Mouse (Mus musculus) MEL (cell line): ENCODE measurements around the gene Gpr137c. TPM values are rescaled to one million over a fixed set of nuclear protein-coding genes. Genes with fewer than 3 reads are reported as not detected.

Experiments
- DNase-seq: peaks from one replicate; pipeline ENCODE4 v3.0.0; 2011; ENCODE audit warnings: low read depth, low spot score
- H3K27ac ChIP-seq: 2 replicates; pipeline ENCODE4 v1.5.1; 2012; ENCODE audit warnings: low read depth, mild to moderate bottlenecking, control low read depth, low read length, moderate library complexity; ENCODE audit not compliant: control insufficient read depth
- H3K27me3 ChIP-seq, 2 experiments: fragments of 150-350 bp in 1 of 2; sonication (generic) in 1 of 2; 2 replicates each; pipeline ENCODE4 v1.6.1; 2012; ENCODE audit warnings: low read length in 2 of 2, mild to moderate bottlenecking in 2 of 2, improper control_type of control experiment in 1 of 2, moderate library complexity in 1 of 2; ENCODE audit not compliant: insufficient read depth in 2 of 2, control insufficient read depth in 1 of 2
- H3K36me3 ChIP-seq, 2 experiments: 2 replicates each; pipeline ENCODE4 v1.6.1; 2012 to 2014; ENCODE audit warnings: low read length in 2 of 2, improper control_type of control experiment in 1 of 2, inconsistent platforms in 1 of 2, mild to moderate bottlenecking in 1 of 2; ENCODE audit not compliant: insufficient read depth in 2 of 2, control insufficient read depth in 1 of 2
- H3K4me1 ChIP-seq, 2 experiments: fragments of 150-350 bp in 1 of 2; sonication (generic) in 1 of 2; 2 replicates each; pipeline ENCODE4 v1.6.1; 2012; ENCODE audit warnings: low read length in 2 of 2, improper control_type of control experiment in 1 of 2, mild to moderate bottlenecking in 1 of 2; ENCODE audit not compliant: insufficient read depth in 2 of 2, control insufficient read depth in 1 of 2
- H3K4me3 ChIP-seq, 2 experiments: fragments of 150-350 bp in 1 of 2; sonication (generic) in 1 of 2; 2 replicates each; pipeline ENCODE4 v1.5.1; 2012; ENCODE audit warnings: low read depth in 2 of 2, low read length in 2 of 2, mild to moderate bottlenecking in 2 of 2, moderate library complexity in 2 of 2, control low read depth in 1 of 2, improper control_type of control experiment in 1 of 2; ENCODE audit not compliant: control insufficient read depth in 1 of 2, insufficient read depth in 1 of 2
- H3K79me2 ChIP-seq: 2 replicates; pipeline ENCODE4 v1.6.1; 2012; ENCODE audit warnings: mild to moderate bottlenecking, low read length, moderate library complexity; ENCODE audit not compliant: control insufficient read depth, poor library complexity, insufficient read depth
- H3K9ac ChIP-seq: 2 replicates; pipeline ENCODE4 v1.6.1; 2012; ENCODE audit warnings: low read depth, mild to moderate bottlenecking, control low read depth, low read length, moderate library complexity; ENCODE audit not compliant: control insufficient read depth, poor library complexity, severe bottlenecking
- H3K9me3 ChIP-seq: fragments of 150-350 bp; sonication (generic); replicated peaks from 2 replicates; pipeline ENCODE4 v1.6.1; 2012; ENCODE audit warnings: mild to moderate bottlenecking, low read length, improper control_type of control experiment, moderate library complexity; ENCODE audit not compliant: insufficient read depth
- BHLHE40 ChIP-seq: IDR thresholded peaks from 2 replicates; pipeline ENCODE4 v1.6.1; 2012; ENCODE audit warnings: low read depth, mild to moderate bottlenecking, inconsistent platforms, low read length, improper control_type of control experiment, borderline replicate concordance
- CHD2 ChIP-seq: IDR thresholded peaks from 2 replicates; pipeline ENCODE4 v1.6.1; 2011; ENCODE audit warnings: low read length, improper control_type of control experiment
- E2F4 ChIP-seq: IDR thresholded peaks from 2 replicates; pipeline ENCODE4 v1.6.1; 2011; ENCODE audit warnings: low read depth, low read length, improper control_type of control experiment, borderline replicate concordance
- ELF1 ChIP-seq: IDR thresholded peaks from 2 replicates; pipeline ENCODE4 v1.6.1; 2014; ENCODE audit warnings: low read depth, mild to moderate bottlenecking, inconsistent platforms, low read length, improper control_type of control experiment, moderate library complexity
- ETS1 ChIP-seq: IDR thresholded peaks from 2 replicates; pipeline ENCODE4 v1.6.1; 2012; ENCODE audit warnings: low read depth, mild to moderate bottlenecking, inconsistent platforms, low read length, improper control_type of control experiment, moderate library complexity
- JUND ChIP-seq: IDR thresholded peaks from 2 replicates; pipeline ENCODE4 v1.6.1; 2011; ENCODE audit warnings: low read depth, mild to moderate bottlenecking, improper control_type of control experiment, low read length
- KAT2A ChIP-seq: conservative IDR thresholded peaks from 2 replicates; pipeline ENCODE4 v1.6.1; 2012; ENCODE audit warnings: low read depth, low read length, improper control_type of control experiment, inconsistent platforms
- MAX ChIP-seq: IDR thresholded peaks from 2 replicates; pipeline ENCODE4 v1.6.1; 2011; ENCODE audit warnings: low read length, improper control_type of control experiment
- MAZ ChIP-seq: IDR thresholded peaks from 2 replicates; pipeline ENCODE4 v1.6.1; 2012; ENCODE audit warnings: low read depth, mild to moderate bottlenecking, inconsistent platforms, low read length, improper control_type of control experiment
- MEF2A ChIP-seq: IDR thresholded peaks from 2 replicates; pipeline ENCODE4 v1.6.1; 2014; ENCODE audit warnings: low read depth, mild to moderate bottlenecking, inconsistent platforms, low read length, improper control_type of control experiment; ENCODE audit not compliant: poor library complexity, insufficient replicate concordance, severe bottlenecking; ENCODE audit errors: extremely low read depth
- MYC ChIP-seq: IDR thresholded peaks from 2 replicates; pipeline ENCODE4 v1.6.1; 2011; ENCODE audit warnings: low read depth, mild to moderate bottlenecking, low read length, improper control_type of control experiment, moderate library complexity
- NELFE ChIP-seq: IDR thresholded peaks from 2 replicates; pipeline ENCODE4 v1.6.1; 2011; ENCODE audit warnings: low read depth, low read length, improper control_type of control experiment
- NRF1 ChIP-seq: IDR thresholded peaks from 2 replicates; pipeline ENCODE4 v1.6.1; 2014; ENCODE audit warnings: low read depth, mild to moderate bottlenecking, inconsistent platforms, low read length, improper control_type of control experiment, moderate library complexity; ENCODE audit not compliant: poor library complexity, insufficient read depth, severe bottlenecking
- RCOR1 ChIP-seq: IDR thresholded peaks from 2 replicates; pipeline ENCODE4 v1.6.1; 2012; ENCODE audit warnings: low read depth, mild to moderate bottlenecking, inconsistent platforms, low read length, improper control_type of control experiment
- SIN3A ChIP-seq: IDR thresholded peaks from 2 replicates; pipeline ENCODE4 v1.6.1; 2012; ENCODE audit warnings: low read length, improper control_type of control experiment, inconsistent platforms
- TAL1 ChIP-seq: IDR thresholded peaks from 2 replicates; pipeline ENCODE4 v1.6.1; 2012; ENCODE audit warnings: mild to moderate bottlenecking, inconsistent platforms, low read length, moderate library complexity, mixed read lengths
- TBP ChIP-seq: IDR thresholded peaks from 2 replicates; pipeline ENCODE4 v1.8.0; 2011; ENCODE audit warnings: low read depth, low read length, improper control_type of control experiment
- TCF12 ChIP-seq: IDR thresholded peaks from 2 replicates; pipeline ENCODE4 v1.6.1; 2014; ENCODE audit warnings: low read depth, mild to moderate bottlenecking, inconsistent platforms, low read length, improper control_type of control experiment, moderate library complexity
- USF1 ChIP-seq: IDR thresholded peaks from 2 replicates; pipeline ENCODE4 v1.6.1; 2014; ENCODE audit warnings: low read depth, mild to moderate bottlenecking, inconsistent platforms, low read length, improper control_type of control experiment, moderate library complexity
- USF2 ChIP-seq, 2 experiments: IDR thresholded peaks; 2 replicates each; pipeline ENCODE4 v1.6.1; 2011 to 2012; ENCODE audit warnings: improper control_type of control experiment in 2 of 2, low read length in 2 of 2, borderline replicate concordance in 1 of 2, inconsistent platforms in 1 of 2, low read depth in 1 of 2, mild to moderate bottlenecking in 1 of 2; ENCODE audit not compliant: insufficient read depth in 1 of 2
- ZC3H11A ChIP-seq: IDR thresholded peaks from 2 replicates; pipeline ENCODE4 v1.6.1; 2012; ENCODE audit warnings: low read depth, mild to moderate bottlenecking, inconsistent platforms, low read length, improper control_type of control experiment
- ZKSCAN1 ChIP-seq: IDR thresholded peaks from 2 replicates; pipeline ENCODE4 v1.6.1; 2012; ENCODE audit warnings: low read depth, mild to moderate bottlenecking, inconsistent platforms, low read length, improper control_type of control experiment, moderate library complexity
- ZMIZ1 ChIP-seq: IDR thresholded peaks from 2 replicates; pipeline ENCODE4 v1.6.1; 2012; ENCODE audit warnings: low read depth, mild to moderate bottlenecking, inconsistent platforms, low read length, improper control_type of control experiment, moderate library complexity
- ZNF384 ChIP-seq: IDR thresholded peaks from 2 replicates; pipeline ENCODE4 v1.6.1; 2012; ENCODE audit warnings: low read depth, mild to moderate bottlenecking, inconsistent platforms, low read length, improper control_type of control experiment
- polyA plus RNA-seq, 2 experiments: library from polyadenylated mRNA; stranded (reverse) in 1 of 2; unstranded in 1 of 2; fragments of >175 nt in 1 of 2; fragments of >200 nt in 1 of 2; gene quantifications; 2 replicates each; pipeline versions ENCODE4 v1.2.1 to v1.2.4; 2012; ENCODE audit warnings: low replicate concordance in 2 of 2, low read depth in 1 of 2; ENCODE audit not compliant: insufficient read length in 2 of 2, insufficient read depth in 1 of 2, missing spikeins in 1 of 2
- total RNA-seq: library from RNA; depleted of rRNA; stranded (reverse); fragments of 300-350 nt; gene quantifications from 2 replicates; pipeline ENCODE4 v1.2.3, GENCODE M21; 2012

Gpr137c gene
- total and polyA plus RNA-seq, 3 experiments = 0.01 TPM; not detected in 2

DNA sequence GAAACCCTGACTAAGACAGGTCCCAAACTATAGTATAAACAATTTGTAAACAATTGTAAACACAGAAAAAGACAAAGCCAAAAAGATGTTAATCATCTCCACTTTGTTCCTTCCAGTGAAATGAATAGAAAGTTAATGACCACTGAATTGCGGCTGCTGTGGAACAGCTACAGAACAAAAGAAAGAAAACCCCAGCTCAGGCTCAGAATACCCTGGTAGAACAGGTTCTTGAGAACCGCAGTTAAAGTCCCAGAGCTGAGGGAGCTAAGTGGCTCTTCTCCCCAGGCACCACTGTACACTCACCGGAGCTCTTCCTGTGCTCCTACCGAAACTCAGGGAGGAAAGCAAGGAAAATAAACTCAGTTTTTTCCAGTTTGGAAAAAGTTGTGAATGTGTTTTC is 8.8 kb upstream of the Gpr137c start (continued):
- no peak for TF ChIP-seq SIN3A
- TF ChIP-seq ELF1 = no peak

GRCm38 (mm10) chr14:45211431-45211830 is 8.1 kb upstream of the Gpr137c start:
- TF ChIP-seq USF2 (IDR thresholded peaks at IDR 0.05; ENCODE audit: borderline replicate concordance in 1 of 2, insufficient read depth in 1 of 2, low read depth in 1 of 2, low read length in 2 of 2) = no peak
- TF ChIP-seq USF1 = no peak
- no peak for TF ChIP-seq NELFE
- TF ChIP-seq ETS1 = no peak
- TF ChIP-seq TCF12 = no peak
- TF ChIP-seq MAZ = no peak
- TF ChIP-seq E2F4 = no peak
- no peak for TF ChIP-seq ZNF384
- TF ChIP-seq ZC3H11A = no peak
- no peak for TF ChIP-seq KAT2A
- TF ChIP-seq SIN3A = no peak
- no peak for TF ChIP-seq NRF1
- Histone ChIP-seq H3K27me3 (peaks cover 0 to 4% of the 10 kb centered on the region in 2 experiments; a peak in 2 of 4 replicates), H3K36me3 (no peaks in the 10 kb centered on the region), H3K4me3 (no peak overlapping the region), H3K79me2 (no peaks in the 10 kb centered on the region), H3K9me3 (no peaks in the 10 kb centered on the region), H3K4me1 (no peaks in the 10 kb centered on the region), H3K27ac (no peak overlapping the region), H3K9ac (no peak overlapping the region)
- no peak for DNase-seq

GRCm38 (mm10) chr14:45216711-45217340 is 2.7 kb upstream of the Gpr137c start:
- H3K9me3 ChIP-seq = no peaks in the 10 kb centered on the region
- no peaks in the 10 kb centered on the region for H3K4me1 ChIP-seq
- DNase-seq = no peak
- TF ChIP-seq MAX = no peak
- no peak for TF ChIP-seq TAL1
- no peak for TF ChIP-seq ZMIZ1
- TF ChIP-seq ZC3H11A = no peak
- no peak for TF ChIP-seq RCOR1
- no peak for TF ChIP-seq BHLHE40
- TF ChIP-seq ELF1 = no peak
- no peak for TF ChIP-seq ZNF384
- no peak for TF ChIP-seq CHD2
- no peak for TF ChIP-seq E2F4
- TF ChIP-seq TBP = no peak
- TF ChIP-seq MYC = no peak
- TF ChIP-seq TCF12 = no peak
- no peak for TF ChIP-seq NRF1
- no peak for TF ChIP-seq SIN3A
- no peak for TF ChIP-seq ETS1
- no peak for TF ChIP-seq JUND
- TF ChIP-seq ZKSCAN1 = no peak
- no peak for TF ChIP-seq MEF2A
- TF ChIP-seq, all 39 proteins: peak for 0
- no peaks in the 10 kb centered on the region for H3K36me3 ChIP-seq
- no peak overlapping the region for H3K9ac ChIP-seq
- no peak overlapping the region for H3K27ac ChIP-seq
- H3K4me3 ChIP-seq = no peak overlapping the region
- no peaks in the 10 kb centered on the region for H3K79me2 ChIP-seq
- no peaks in the 10 kb centered on the region for H3K27me3 ChIP-seq
